Mouse (Mus musculus) erythroid progenitor cell, adult 5-6 weeks (primary cell): ENCODE data around the gene Itpka. TPM values are rescaled to one million over a fixed set of nuclear protein-coding genes. Genes with fewer than 3 reads are reported as not detected.
"Not testable (repeated sequence)": the region's sequence is repeated elsewhere in the genome, so short reads cannot be mapped to it uniquely, and the experiment has no call there.

Experiments used
- ATAC-seq: replicated peaks from 2 replicates; pipeline ENCODE4 v1.8.0; 2016; ENCODE audit warnings: moderate number of reproducible peaks, mild to moderate bottlenecking, moderate TSS enrichment, inconsistent platforms; ENCODE audit not compliant: poor library complexity, low FRiP score, severe bottlenecking
- total RNA-seq, 2 experiments: library from RNA; stranded (forward) in 1 of 2; stranded (reverse) in 1 of 2; fragments of 150-400 nt in 1 of 2; fragments of 186-747, 209-891 nt in 1 of 2; gene quantifications; 2 replicates each; pipeline versions ENCODE4 v1.2.3 to v1.2.4; 2015 to 2017; ENCODE audit warnings: low replicate concordance in 2 of 2

Gene Itpka
- total RNA-seq (2015; ENCODE audit: low replicate concordance) (not detected in 2 replicates), total RNA-seq (2017; ENCODE audit: low replicate concordance) (not detected in 2 replicates)

DNA sequence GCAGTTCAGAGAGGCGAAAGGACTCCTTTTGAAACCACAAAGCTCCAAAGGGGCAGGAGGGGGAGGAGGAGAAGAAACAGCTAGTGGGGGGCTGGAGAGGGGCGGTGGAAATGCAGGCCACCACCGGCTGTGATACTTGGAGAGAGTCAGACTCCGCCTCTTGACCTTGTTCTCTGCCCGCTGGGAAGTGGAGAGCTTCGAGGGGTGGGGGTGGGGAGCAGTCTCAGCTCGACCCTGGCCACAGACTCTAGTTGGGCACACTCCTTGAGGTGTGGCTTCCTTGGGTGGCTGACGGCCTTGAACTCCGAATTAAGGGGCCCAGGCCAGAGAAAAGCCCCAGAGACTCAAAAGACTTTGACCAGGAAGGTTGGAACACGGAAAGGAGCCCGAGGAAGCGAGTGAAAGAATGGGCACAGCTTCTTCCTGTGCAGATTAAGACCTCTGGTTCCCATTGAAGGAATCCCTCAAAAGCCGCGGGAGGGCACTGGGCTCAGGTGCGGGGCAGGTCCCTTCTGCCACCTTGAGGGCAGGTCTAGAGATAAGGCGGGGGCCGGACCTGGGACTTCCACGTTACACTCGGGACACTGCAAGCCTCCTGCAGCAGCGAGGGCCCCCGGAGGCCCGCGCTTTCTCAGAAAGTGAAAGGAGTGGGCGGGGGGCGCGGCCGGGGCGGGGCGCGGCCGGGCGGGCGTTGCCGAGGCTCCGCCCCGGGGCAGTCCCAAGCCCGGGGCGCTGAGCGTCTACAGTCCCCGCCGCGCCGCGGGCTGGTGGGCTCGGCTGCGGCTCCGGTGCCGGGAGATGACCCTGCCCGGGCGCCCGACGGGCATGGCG, at the start of gene Itpka:
Gene Itpka (plus strand): TSS at position 757 of the 831 bp plus-strand sequence.
- ATAC-seq = peak; percentile 41; the same call in 1 of the 2 replicates

DNA sequence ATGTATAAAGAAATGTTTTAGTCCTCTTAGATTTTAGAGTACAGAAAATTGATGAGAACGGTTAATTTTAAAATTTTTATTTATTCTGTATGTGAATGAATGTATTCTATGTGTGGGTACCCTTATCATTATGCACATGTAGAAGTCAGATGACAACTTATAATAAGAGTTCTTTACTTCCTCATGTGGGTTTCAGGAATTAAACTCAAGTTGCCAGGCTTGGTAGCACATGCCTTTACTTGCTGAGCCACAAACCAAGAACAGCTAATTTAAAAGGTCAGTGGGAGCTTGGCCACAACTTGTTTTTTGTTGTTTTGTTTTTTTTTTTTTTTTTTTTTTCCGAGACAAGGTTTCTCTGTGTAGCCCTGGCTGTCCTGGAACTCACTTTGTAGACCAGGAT, 47.3 kb upstream of the Itpka start:
- no peak for ATAC-seq

DNA sequence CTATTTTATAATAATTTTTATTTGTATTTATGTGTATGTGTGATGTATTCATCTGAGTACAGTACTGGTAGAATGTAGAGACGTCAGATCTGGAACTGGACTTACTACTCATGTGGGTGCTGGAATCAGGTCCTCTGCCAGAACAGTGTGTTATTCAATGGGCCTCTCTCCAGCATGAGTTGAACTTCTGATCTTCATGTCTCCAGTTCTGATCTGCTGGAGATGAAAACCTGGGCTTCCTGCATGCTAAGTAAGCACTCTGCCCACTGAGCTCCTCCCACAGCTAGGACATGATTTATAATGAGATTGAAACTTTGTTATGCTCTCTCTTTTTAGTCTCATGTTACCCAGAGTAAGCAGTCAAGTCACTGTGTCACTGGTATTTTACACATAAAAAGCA, 46.0 kb upstream of the Itpka start:
- no peak for ATAC-seq

DNA sequence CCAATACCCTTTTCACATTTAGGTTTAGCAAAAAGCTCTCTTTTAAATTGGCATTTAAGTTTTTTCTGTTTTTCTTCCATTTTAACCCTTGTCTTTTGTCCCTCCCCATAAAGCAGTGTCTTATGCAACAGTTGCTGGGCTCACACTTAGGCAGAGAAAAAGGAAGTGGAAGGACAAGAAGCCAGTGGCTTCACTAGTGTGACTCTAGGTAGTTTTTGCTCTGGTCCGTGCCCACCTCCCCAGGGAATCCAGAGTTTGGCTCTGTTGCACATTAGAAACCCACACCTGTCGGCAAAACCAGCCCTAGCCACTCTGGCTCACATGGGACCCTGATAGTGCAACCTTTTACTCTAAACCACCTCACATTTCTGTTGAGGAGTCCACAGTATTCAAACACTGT, 43.7 kb upstream of the Itpka start:
- ATAC-seq = no peak

DNA sequence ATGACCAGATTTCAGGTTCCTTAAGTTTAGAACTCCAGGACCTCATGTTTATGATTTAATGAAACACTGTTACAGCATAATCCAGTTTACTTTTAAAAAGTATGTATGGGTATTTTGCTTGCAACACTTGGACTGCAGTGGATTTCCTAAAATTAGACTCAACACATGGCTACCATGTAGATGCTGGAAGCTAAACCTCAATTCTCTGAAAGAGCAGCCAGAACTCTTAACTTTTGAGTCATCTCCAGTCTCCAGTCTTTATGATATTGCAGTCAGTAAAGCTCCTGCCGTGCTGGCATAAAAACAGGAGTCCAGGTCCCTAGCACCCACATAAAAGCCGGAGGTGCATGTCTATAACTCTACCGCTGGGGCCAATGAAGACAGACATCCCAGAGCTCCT, 42.2 kb upstream of the Itpka start:
- ATAC-seq = no peak

DNA sequence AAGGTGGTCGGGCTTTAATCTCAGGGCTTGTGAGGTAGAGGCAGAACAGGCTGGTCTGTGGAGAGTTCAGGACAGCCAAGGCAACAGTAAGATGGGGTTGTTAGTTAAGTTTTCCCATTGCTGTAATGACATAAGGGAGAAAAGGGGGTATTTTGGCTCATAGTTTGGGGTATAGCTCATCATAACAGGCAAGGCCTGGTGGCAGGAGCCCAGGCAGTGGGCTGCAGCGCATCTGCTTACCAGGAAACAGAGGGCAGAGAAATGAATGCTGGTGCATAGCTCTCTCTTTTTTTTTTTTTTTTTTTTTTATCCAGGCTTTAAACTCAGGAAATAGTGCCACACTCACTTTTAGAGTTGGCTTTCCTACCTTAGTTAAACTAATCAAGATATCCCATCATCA, 39.0 kb upstream of the Itpka start:
- no peak for ATAC-seq

DNA sequence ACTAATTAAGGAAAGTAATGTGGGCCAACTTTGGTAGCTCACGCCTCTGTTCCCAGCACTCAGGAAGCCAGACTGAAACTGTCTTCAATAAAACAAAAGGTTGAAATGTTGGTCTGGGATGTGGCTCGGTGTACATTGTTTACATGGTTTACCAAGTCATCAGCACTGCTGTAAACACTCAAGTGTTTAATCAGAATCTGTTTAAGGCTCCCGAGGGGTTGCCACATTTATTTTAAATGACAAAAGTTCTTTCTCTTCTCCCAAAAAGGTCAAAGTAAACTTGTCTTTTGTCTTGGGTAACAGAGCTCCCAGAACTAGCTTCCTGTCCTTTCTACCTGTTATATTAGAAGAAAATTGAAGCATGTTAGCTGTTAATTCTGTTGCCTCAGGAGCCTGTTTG, 34.5 kb upstream of the Itpka start:
- no peak for ATAC-seq

DNA sequence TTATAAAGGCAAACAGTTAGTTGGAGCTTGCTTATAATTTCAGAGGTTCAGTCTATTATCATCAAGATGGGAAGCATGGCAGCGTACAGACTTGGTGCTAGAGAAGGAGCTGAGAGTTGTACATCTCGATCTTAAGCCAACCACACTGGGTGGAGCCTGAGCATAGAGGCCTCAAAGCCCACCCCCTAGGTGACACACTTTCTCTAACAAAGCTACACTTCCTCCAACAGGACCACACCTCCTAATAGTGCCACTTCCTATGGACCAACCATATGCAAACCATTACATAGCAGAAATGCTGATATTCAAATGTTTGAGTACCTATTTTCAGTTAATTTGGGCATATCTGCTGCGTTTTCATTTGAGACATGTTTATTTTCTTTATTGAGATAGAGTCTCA, 32.1 kb upstream of the Itpka start:
- ATAC-seq = no peak

DNA sequence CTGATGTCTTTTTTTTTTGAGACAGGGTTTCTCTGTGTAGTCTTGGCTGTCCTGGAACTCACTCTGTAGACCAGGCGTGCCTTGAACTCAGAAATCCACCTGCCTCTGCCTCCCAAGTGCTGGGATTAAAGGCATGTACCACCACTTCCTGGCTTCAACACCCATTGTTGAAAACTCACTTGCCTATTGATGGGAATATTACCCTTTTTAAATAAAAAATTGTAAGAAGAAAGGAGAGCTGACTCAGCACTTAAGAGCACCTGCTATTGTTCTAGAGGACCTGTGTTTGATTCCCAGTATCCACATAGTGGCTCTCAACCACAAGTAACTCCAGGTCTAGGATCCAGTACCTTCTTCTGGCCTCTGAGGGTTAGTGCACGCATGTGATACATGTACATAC, 26.3 kb upstream of the Itpka start:
- not testable (repeated sequence) for ATAC-seq

DNA sequence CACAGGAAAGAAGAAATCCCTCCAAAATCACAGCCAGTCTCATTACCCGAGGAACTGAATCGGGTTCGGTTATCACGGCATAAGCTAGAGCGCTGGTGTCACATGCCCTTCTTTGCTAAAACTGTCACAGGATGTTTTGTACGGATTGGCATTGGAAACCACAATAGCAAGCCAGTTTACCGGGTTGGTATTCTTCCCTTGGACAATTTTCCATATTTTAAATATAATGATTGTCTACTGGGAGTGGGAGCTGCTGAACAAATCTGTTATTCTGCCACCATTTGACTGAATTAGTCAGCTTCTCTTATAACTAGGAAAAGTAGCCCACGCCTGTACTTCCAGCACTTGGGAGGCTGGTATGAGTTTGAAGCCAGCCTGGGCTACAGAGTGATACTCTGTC, 21.1 kb upstream of the Itpka start:
- ATAC-seq = no peak

DNA sequence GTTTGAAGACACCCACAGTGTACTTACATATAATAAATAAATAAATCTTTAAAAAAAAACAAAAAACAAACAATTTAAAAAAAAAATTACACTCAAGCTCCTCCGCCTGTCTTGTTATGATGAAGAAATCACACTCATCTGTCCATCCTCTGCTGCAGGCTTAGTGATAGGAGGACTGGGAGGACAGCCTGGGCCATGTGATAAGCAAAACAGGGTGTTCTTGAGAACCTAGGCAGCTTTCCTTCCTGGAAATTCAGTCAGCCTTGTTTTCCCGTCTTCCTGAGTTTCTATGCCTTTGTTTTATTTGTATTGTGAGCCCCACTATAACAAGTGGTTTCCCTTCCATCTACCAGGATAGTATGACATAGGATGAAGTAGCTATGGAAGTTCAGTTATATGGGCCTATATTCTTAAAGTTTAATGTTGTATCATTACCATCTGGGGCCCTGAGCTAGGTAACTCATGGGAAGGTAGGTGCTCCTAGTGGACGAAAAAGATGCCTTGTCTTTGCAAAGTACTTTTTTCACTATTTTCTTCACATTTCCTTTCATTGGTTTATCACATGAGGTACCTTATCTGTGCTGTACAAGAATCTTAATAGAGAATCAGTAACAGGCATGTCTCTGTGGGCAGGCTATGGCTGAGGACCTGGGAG, 14.2 kb upstream of the Itpka start:
- no peak for ATAC-seq

DNA sequence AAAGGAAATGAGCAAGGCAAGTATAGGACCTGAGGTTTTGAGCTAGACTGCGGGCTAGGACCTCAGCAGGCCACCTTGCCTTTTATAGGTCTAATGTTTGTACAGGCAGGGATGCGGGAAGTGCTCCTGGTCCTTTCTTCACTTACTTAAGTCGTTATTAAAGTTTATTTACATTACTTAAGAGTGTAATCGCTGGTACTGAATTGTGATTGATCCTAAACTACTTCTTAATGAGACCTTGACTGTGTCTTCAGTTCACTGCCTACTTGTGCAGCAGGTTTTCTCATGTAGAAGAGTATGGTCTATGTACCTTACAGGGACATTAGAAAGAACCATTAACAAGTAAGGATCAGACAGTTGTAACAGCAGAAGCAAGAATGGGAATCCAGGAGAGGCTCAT, 11.4 kb upstream of the Itpka start:
- ATAC-seq = no peak

DNA sequence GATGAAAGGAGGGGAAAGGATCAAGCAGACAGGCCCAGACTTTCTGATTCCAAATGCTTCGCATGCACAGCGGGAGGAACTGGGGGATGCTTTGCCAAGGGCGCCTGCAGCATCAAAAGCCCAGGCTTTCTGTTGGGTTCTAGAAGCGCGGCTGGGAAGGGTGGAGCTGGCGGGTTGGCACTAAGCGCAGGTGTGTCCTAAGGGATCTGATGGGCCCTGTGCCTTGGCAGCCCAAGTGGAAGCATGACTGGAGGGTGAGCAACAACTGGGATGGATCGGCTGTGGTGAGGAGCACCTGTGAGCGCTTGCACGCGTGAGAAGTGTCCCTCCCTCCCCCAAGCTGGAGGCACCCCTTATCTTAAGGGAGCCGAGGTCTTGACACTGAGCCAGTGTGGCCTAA, 5.0 kb upstream of the Itpka start:
- ATAC-seq = no peak

DNA sequence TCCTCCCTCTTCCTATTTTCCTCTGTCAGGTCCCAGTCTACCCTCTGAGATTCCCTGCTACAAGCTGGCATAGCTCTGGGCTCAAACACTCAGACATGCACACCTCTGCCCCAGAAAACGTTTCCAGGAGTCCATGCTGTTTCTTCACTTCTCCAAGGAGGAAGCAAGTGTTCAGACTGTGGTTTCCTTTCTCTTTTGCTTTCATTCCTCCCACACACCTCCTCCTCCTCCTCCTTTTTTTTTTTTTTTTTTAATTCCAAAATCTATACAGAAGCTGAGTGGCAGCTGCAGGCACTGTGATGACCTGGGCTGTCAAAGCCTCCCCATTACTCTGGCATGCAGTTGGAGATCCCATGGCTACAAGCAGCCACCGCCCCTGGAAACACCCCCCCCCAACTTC, 1.6 kb upstream of the Itpka start:
- ATAC-seq = no peak

DNA sequence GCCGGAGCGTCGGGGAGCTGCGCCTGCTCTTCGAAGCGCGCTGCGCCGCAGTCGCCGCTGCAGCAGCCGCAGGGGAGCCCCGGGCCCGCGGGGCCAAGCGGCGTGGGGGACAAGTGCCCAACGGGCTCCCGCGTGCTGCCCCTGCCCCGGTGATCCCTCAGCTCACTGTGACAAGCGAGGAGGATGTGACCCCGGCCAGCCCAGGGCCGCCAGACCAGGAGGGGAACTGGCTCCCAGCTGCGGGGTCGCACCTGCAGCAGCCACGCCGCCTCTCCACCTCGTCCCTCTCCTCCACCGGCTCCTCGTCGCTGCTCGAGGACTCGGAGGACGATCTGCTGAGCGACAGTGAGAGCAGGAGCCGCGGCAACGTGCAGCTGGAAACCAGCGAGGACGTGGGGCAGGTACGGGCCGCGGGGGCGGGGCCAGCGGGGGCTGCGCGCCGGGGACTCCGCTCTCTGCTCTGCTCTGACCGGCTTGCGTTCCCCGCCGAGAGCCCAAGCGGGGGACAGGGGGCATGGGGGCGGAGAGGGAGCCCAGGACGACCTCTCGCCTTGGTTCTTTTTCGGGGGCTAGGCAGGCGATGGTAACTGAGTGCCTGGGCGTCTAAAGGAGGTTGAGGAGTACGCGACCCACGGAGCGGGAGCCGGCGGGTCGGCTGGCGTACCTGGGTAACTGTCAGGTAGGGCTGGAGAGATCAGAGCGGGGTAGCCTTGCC, 481 bp downstream of the Itpka start:
- ATAC-seq = no peak

DNA sequence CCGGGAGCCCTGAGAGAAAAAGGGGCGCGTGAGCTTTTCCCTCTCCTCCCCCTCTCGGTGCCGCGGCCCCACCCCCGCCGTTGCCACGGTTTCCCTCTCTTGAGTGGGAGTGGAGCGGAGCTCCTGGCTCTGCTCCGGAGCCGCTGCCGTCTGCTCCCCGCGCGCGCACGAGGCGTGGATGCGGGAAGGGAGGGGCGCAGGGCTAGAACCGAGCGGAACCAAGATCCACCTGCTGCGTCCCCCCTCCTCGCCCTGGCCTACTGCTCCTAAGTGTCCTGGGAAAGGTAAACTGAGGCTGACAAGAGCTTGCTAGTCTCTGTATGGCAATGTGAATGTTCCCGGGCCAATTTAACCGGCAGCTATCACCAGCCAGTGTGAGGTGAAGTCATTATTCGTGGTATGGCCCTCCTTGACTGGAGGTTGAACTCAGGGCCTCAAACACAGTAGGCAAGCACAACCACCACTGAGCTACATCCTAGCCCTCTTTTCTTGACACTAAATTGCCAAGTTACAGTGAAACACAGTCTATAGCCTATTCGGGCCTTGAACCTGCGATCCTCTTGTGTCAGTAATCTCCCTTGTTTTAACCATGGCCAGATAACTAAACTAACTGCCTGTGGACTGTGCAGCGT, 1.2 kb downstream of the Itpka start:
- ATAC-seq = no peak

DNA sequence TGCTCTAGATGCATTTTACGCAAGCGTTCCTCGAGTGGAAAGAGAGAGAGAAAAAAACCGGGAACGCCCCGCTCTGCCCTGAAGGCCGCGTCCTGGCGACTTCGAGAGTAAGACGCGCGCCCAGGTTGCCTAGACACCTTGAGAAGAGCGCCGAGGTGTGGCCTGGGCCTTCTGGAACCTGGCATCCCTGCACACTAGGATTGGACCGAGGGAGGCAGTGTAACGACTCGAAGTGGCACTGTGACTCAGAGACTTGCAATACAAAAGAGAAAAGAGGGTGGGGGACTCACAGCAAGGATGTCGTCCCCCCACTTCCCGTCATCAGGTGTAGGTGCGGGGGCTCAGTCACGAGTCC, 1.6 kb downstream of the Itpka start:
- no peak for ATAC-seq

DNA sequence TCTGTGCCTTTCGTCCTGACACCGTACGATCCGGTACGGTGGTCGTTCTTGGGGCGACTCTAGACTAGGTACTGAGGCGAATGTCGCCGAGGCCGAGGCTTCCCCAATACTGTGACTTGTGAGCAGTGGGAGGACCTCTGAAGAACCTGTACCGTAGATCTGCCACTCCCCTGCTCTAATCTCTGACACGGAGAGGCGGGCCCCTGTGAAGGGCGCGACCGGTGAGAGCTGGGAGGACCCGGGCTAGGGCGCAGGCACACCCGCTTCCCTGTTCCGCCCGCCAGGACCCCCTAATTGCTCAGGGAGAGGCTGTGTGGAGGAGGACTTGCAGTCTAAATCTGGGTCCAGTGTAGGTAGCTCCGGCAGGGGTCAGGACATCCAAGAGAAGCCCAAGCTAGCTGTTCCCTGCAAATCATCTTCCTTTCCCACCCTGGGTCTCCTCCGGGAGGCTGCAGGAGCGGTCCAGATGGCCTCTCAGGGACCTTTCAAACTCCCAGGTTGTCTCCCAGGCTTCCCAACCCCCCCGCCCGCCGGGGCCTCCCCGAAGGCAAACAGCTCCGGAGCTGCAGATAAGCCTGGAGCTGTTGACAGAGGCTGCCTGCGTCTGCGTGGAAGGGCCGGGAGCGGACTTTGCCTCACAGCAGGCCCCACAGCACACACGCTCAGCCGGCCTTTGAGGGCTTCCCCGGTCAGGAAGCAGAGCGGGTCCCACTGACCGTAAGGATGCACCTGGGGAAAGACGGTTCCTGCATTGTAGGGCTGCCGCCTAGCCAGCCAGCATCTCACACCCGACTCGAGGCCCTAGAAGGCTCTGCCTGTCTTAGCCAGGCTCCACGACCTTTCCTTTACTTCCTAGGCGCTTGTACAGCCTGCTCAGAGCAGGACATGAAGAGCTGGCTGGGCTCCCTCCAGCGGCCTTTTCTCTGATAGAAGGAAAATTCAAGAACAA, 2.3 kb downstream of the Itpka start:
- peak; percentile 13; the same call in 1 of the 2 replicates for ATAC-seq

DNA sequence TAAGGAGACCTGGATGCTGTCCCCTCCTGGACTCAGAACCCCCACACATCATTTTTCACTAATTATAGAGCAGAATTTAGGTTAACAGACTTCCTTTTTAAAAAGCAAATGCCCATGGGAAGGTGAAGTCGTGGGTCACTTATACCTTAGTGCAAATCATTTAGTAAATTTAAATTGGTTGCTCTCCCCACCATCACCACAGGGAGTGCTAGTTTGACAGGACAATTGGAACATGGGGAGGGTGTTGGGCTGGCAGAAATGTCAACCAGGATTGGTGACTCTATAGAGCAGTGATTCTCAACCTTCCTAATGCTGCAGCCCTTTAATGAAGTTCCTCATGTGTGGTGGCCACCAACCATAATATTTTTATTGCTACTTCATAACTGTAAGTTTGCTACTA, 3.1 kb downstream of the Itpka start:
- no peak for ATAC-seq
